Mouse (Mus musculus) hindbrain, postnatal 0 days (tissue): Measurements from ENCODE around the gene Igsf23. TPM values are rescaled to one million over a fixed set of nuclear protein-coding genes. Genes with fewer than 3 reads are reported as not detected.
A peak's percentile ranks its signal among the peaks of the same experiment; 100 is the strongest.

Experiments
- ATAC-seq: fragments of 200-750 bp; cut with Nextera tagmentation; 2 replicates; pipeline ENCODE4 v1.8.0; 2017; ENCODE audit warnings: mild to moderate bottlenecking, moderate TSS enrichment, moderate library complexity
- DNase-seq: peaks from one replicate; pipeline ENCODE4 v3.0.0-alpha.2; 2015; ENCODE audit warnings: low spot score
- H3K27ac ChIP-seq: fragments of 300-500 bp; sonication (generic); 2 replicates; pipeline ENCODE4 v1.5.1; 2014; ENCODE audit warnings: mild to moderate bottlenecking
- H3K27me3 ChIP-seq: fragments of 300-500 bp; sonication (generic); 2 replicates; pipeline ENCODE4 v1.6.1; 2014; ENCODE audit warnings: low read length, mixed read lengths; ENCODE audit not compliant: insufficient read depth
- H3K36me3 ChIP-seq: fragments of 300-500 bp; sonication (generic); 2 replicates; pipeline ENCODE4 v1.6.1; 2014; ENCODE audit warnings: low read length, mixed read lengths; ENCODE audit not compliant: insufficient read depth
- H3K4me1 ChIP-seq: fragments of 300-500 bp; sonication (generic); 2 replicates; pipeline ENCODE4 v1.6.1; 2014; ENCODE audit warnings: antibody characterized with exemption, low read length, mixed read lengths; ENCODE audit not compliant: insufficient read depth
- H3K4me2 ChIP-seq: fragments of 300-500 bp; sonication (generic); 2 replicates; pipeline ENCODE4 v1.6.1; 2014; ENCODE audit warnings: low read depth, mild to moderate bottlenecking, low read length, moderate library complexity, mixed read lengths
- H3K4me3 ChIP-seq: fragments of 300-500 bp; sonication (generic); 2 replicates; pipeline ENCODE4 v1.5.1; 2014; ENCODE audit warnings: low read length
- H3K9ac ChIP-seq: fragments of 300-500 bp; sonication (generic); replicated peaks from 2 replicates; pipeline ENCODE4 v1.6.1; 2014; ENCODE audit warnings: mild to moderate bottlenecking, low read length, moderate library complexity, mixed read lengths
- H3K9me3 ChIP-seq: fragments of 300-500 bp; sonication (generic); 2 replicates; pipeline ENCODE4 v1.6.1; 2016; ENCODE audit warnings: low read length, mixed read lengths
- CTCF ChIP-seq: IDR thresholded peaks from 2 replicates; pipeline ENCODE4 v1.5.1; 2016; ENCODE audit warnings: antibody characterized with exemption, control low read depth, low read depth
- WGBS: fragments of 180-500 bp; shearing (Covaris S2); extraction: QIAGEN DNeasy Blood & Tissue Kit; methylation state at CpG from one replicate; pipeline ENCODE4 v1.1.7; 2014; 5-methylcytosine and 5-hydroxymethylcytosine counted together
- polyA plus RNA-seq: library from polyadenylated mRNA; unstranded; fragments of >200 nt; fragmentation: Nextera tagmentation; extraction: Ambion mirVana; gene quantifications from 2 replicates; pipeline ENCODE4 v1.2.1, GENCODE M21; 2015
- total RNA-seq: library from RNA; depleted of rRNA; stranded (reverse); fragments of >200 nt; gene quantifications from 2 replicates; pipeline ENCODE4 v1.2.3, GENCODE M21; 2014

The Igsf23 gene
- total and polyA plus RNA-seq, 2 experiments from 2014 or later, result not detected

DNA sequence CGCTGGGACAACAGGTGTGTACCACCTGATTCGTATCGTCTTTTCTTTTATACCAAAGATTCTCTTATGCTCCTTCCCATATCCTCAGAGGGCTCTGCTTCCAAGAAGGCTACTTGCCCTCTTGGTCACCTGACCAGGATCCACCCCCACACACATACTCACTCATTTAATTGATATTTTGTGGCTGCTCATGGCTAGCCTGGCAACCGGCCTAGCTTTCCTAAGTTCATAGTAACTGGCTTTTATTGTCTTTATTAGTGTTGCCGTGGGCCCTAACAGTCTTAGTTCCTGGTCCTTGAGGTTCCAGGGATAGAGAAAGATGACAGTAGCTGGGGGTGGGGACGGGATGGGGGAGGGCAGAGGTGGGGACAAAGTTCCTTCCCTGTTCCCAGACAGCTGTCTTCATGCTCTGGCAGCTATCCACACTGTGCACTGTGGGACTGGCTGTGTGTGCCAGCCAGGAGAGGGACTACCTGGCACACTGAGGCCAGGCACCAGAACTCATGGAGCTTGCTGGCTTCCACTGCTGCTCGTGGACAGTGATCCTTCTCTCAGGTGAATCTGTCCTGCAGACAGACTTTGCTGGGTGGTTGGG is 14.5 kb upstream of the Igsf23 start, which contains the start of gene Ceacam20:
TSS of gene Ceacam20 (plus strand) at position 428 of the 595 bp plus-strand sequence.
- ATAC-seq, result no peak
- Histone ChIP-seq H3K27ac (no peak within 1 kb of the TSS), H3K4me2 (no peak within 1 kb of the TSS), H3K36me3 (no peaks in the 10 kb centered on the region), H3K9me3 (peaks cover 7% of the 10 kb centered on the region), H3K4me3 (no peak within 1 kb of the TSS), H3K4me1 (no peaks in the 10 kb centered on the region), H3K27me3 (no peaks in the 10 kb centered on the region), H3K9ac (no peak within 1 kb of the TSS)
- no peak for TF ChIP-seq CTCF
- 75% methylated on average over 7 of the region's 7 CpGs for WGBS
- no peak for DNase-seq

GRCm38 (mm10) chr7:19962423-19962822 is 11.9 kb upstream of the Igsf23 start:
- H3K9me3 ChIP-seq, result no peaks in the 10 kb centered on the region
- TF ChIP-seq CTCF, result no peak
- ATAC-seq, result no peak
- DNase-seq, result no peak
- H3K4me1 ChIP-seq, result no peaks in the 10 kb centered on the region
- no peak overlapping the region for H3K27ac ChIP-seq
- H3K9ac ChIP-seq, result no peak overlapping the region
- H3K4me3 ChIP-seq, result no peak overlapping the region
- no peaks in the 10 kb centered on the region for H3K36me3 ChIP-seq
- 63% methylated on average over 1 of the region's 1 CpGs for WGBS
- H3K27me3 ChIP-seq, result no peaks in the 10 kb centered on the region
- H3K4me2 ChIP-seq, result no peak overlapping the region

DNA sequence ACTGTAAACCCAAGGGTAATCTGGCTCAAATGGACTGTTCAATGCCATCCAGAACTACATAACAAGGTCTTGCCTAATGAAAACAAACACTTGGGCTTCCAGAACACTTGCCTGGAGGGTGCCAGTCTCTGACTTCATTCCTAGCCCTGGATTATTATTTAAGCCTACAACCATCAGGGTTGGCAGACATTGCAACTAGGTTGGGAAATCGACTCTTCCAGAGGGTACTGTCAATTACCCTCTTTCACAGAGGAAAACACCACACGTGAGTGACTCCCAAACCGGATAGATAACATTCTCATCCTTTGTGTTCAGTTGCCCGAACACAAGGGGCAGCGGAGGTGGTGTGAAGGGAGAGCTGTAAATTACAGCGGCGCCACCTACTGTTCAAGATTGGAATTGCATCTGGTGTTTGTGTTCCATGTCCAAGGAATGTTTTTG is 5.8 kb upstream of the Igsf23 start:
- no peaks in the 10 kb centered on the region for H3K4me1 ChIP-seq
- no peak overlapping the region for H3K27ac ChIP-seq
- no peak overlapping the region for H3K9ac ChIP-seq
- WGBS, result 5% methylated on average over 7 of the region's 7 CpGs
- no peak overlapping the region for H3K4me2 ChIP-seq
- no peaks in the 10 kb centered on the region for H3K36me3 ChIP-seq
- ATAC-seq (0 out of 2 replicates have a peak, but pooled peaks have one; percentile 40), DNase-seq (peak; percentile 86)
- peak; percentile 86 for TF ChIP-seq CTCF
- H3K27me3 ChIP-seq, result no peaks in the 10 kb centered on the region
- no peak overlapping the region for H3K4me3 ChIP-seq
- no peaks in the 10 kb centered on the region for H3K9me3 ChIP-seq

GRCm38 (mm10) chr7:19955861-19956260 is 5.3 kb upstream of the Igsf23 start:
- Histone ChIP-seq H3K9ac (no peak overlapping the region), H3K27ac (no peak overlapping the region), H3K4me2 (no peak overlapping the region), H3K4me3 (no peak overlapping the region), H3K4me1 (no peaks in the 10 kb centered on the region), H3K27me3 (no peaks in the 10 kb centered on the region), H3K9me3 (no peaks in the 10 kb centered on the region), H3K36me3 (no peaks in the 10 kb centered on the region)
- TF ChIP-seq CTCF, result no peak
- ATAC-seq (no peak), DNase-seq (no peak)
- WGBS, result 89% methylated on average over 4 of the region's 4 CpGs

GRCm38 (mm10) chr7:19953054-19953453 is 2.5 kb upstream of the Igsf23 start:
- H3K9ac ChIP-seq, result no peak overlapping the region
- H3K27ac ChIP-seq, result no peak overlapping the region
- no peaks in the 10 kb centered on the region for H3K4me1 ChIP-seq
- no peak for DNase-seq
- no peaks in the 10 kb centered on the region for H3K36me3 ChIP-seq
- H3K4me3 ChIP-seq, result no peak overlapping the region
- no peaks in the 10 kb centered on the region for H3K9me3 ChIP-seq
- no peak for ATAC-seq
- H3K27me3 ChIP-seq, result no peaks in the 10 kb centered on the region
- no peak for TF ChIP-seq CTCF
- WGBS, result 47% methylated on average over 9 of the region's 9 CpGs
- H3K4me2 ChIP-seq, result no peak overlapping the region

DNA sequence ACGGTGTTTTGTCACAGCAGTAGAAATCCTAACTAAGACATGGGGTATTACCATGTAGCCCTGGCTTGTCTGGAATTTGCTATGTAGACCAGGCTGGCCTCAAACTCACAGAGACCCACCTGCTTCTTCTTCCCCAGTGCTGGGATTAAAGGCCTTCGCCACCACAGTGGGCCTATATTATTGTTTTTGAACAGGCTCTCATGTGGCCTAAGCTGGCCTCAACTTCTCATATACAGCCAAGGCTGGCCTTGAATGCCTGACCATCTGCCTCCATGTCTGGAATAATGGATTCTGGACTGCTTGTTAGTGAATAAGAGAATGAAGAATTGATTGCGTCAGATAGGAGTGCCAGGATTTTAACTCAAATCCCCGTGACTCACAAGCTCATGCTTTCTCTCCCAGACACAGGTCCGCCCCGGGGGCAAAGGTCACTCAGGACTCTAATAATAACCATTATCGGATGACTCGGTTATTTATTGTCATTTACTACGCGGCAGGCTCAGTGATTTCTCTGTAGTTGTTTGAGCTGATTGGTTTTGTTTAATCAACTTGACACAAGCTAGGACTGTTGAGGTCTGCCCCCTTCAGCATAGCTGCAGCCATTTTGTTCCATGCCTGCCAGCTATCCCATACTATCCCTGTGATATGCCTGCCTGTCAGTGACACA is 1.9 kb upstream of the Igsf23 start:
- no peaks in the 10 kb centered on the region for H3K9me3 ChIP-seq
- WGBS, result 51% methylated on average over 10 of the region's 10 CpGs
- no peak for TF ChIP-seq CTCF
- H3K4me1 ChIP-seq, result no peaks in the 10 kb centered on the region
- DNase-seq (peak; percentile 2), ATAC-seq (peak; percentile 29; the same call in 1 of the 2 replicates)
- H3K27me3 ChIP-seq, result no peaks in the 10 kb centered on the region
- H3K4me2 ChIP-seq, result no peak overlapping the region
- H3K36me3 ChIP-seq, result no peaks in the 10 kb centered on the region
- H3K27ac ChIP-seq, result no peak overlapping the region
- H3K9ac ChIP-seq, result no peak overlapping the region
- no peak overlapping the region for H3K4me3 ChIP-seq

- H3K27me3 ChIP-seq, result no peaks in the 10 kb centered on the region
- DNase-seq (no peak), ATAC-seq (no peak)
- no peak overlapping the region for H3K4me3 ChIP-seq
- no peak for TF ChIP-seq CTCF
- no peak overlapping the region for H3K4me2 ChIP-seq
- no peaks in the 10 kb centered on the region for H3K9me3 ChIP-seq
- 67% methylated on average over 10 of the region's 10 CpGs for WGBS
- no peaks in the 10 kb centered on the region for H3K36me3 ChIP-seq
- H3K27ac ChIP-seq, result no peak overlapping the region
- H3K4me1 ChIP-seq, result no peaks in the 10 kb centered on the region
- H3K9ac ChIP-seq, result 0 out of 2 replicates have a peak overlapping the region, but pooled peaks have one; percentile 17
Observed at GRCm38 (mm10) chr7:19949996-19950395, 560 bp downstream of the Igsf23 start.
